Comparison of ENCODE assay signal across 10 mouse cellular contexts in the genomic region with DNA sequence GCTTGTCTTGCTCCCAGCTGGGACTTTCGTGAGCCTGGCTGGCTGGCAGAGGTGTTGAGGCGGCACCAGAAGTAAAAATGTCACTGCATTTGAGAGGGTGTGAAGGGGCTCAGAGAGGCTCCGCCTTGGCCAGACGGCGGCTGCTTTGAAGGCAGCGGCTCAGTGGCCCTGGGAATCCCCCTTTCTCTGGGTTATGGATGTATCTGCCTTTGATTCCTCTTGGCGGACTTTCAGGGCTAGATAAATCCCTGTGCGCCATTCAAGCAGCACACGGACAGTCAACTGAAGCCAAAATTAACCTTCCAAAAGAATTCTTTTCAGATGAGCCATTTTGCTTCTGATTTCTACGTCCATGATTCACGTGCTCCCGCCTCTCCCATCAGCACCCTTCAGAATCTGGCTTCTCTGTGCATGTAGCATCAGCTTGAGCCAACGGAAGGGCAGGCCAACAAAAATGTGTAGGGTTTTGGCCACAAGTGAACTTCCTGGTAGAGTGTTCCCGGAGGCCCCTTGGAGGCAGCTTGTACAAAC. TPM values are rescaled to one million over a fixed set of nuclear protein-coding genes. Genes with fewer than 3 reads are reported as not detected.
DNase-seq lines count a peak whose midpoint lies in the region; ATAC-seq and TF ChIP-seq lines count a peak whose summit lies in the region.
"Had no signal": no experiment of that assay in that cellular context is flagged by ENCODE, and none has a peak within 500 bp of the region (broad histone marks: within the 10 kb centered on the region; RNA-seq: fewer than 3 reads in every experiment).

No protein-coding gene starts in this region.

- no peaks in the 10 kb centered on the region for H3K36me3 ChIP-seq in forebrain, embryonic 15.5 days
- H3K36me3 ChIP-seq in forebrain, embryonic 11.5 days (ENCODE audit: control insufficient read depth, insufficient read depth, low read length), result no peaks in the 10 kb centered on the region
- no peaks in the 10 kb centered on the region for H3K36me3 ChIP-seq in forebrain, postnatal 0 days (ENCODE audit: insufficient read depth)
- H3K36me3 ChIP-seq: embryonic facial prominence, embryonic 15.5 days had no signal

- H3K9me3 ChIP-seq in forebrain, embryonic 15.5 days, result no peaks in the 10 kb centered on the region
- no peaks in the 10 kb centered on the region for H3K9me3 ChIP-seq in forebrain, embryonic 11.5 days (ENCODE audit: control insufficient read depth, low read length)
- H3K9me3 ChIP-seq in forebrain, postnatal 0 days (ENCODE audit: low read length), result no peaks in the 10 kb centered on the region
- H3K9me3 ChIP-seq: embryonic facial prominence, embryonic 15.5 days had no signal

- 48% methylated on average over 14 of the region's 14 CpGs for WGBS in forebrain, embryonic 15.5 days
- 75% methylated on average over 14 of the region's 14 CpGs for WGBS in forebrain, embryonic 11.5 days
- 39% methylated on average over 14 of the region's 14 CpGs for WGBS in forebrain, postnatal 0 days

- no peak overlapping the region for H3K4me3 ChIP-seq in forebrain, embryonic 15.5 days
- no peak overlapping the region for H3K4me3 ChIP-seq in forebrain, embryonic 11.5 days (ENCODE audit: low read depth, low read length)
- no peak overlapping the region for H3K4me3 ChIP-seq in forebrain, postnatal 0 days (ENCODE audit: low read depth, low read length)
- H3K4me3 ChIP-seq: embryonic facial prominence, embryonic 15.5 days had no signal

- H3K9ac ChIP-seq in forebrain, embryonic 15.5 days (replicated peaks), result no peak overlapping the region
- no peak overlapping the region for H3K9ac ChIP-seq in forebrain, embryonic 11.5 days (ENCODE audit: low read length)
- H3K9ac ChIP-seq in forebrain, postnatal 0 days, result no peak overlapping the region
- H3K9ac ChIP-seq: embryonic facial prominence, embryonic 15.5 days had no signal

- no peak overlapping the region for H3K4me2 ChIP-seq in forebrain, embryonic 15.5 days (replicated peaks)
- H3K4me2 ChIP-seq in forebrain, embryonic 11.5 days (ENCODE audit: low read depth, low read length, severe bottlenecking), result no peak overlapping the region
- no peak overlapping the region for H3K4me2 ChIP-seq in forebrain, postnatal 0 days (ENCODE audit: low read depth)
- H3K4me2 ChIP-seq: embryonic facial prominence, embryonic 15.5 days had no signal

- H3K4me1 ChIP-seq in forebrain, embryonic 15.5 days, result peaks cover 13% of the 10 kb centered on the region
- H3K4me1 ChIP-seq in forebrain, embryonic 11.5 days (replicated peaks; ENCODE audit: control insufficient read depth, insufficient read depth, low read length), result no peaks in the 10 kb centered on the region
- no peaks in the 10 kb centered on the region for H3K4me1 ChIP-seq in forebrain, postnatal 0 days (ENCODE audit: insufficient read depth)

- no peaks in the 10 kb centered on the region for H3K27me3 ChIP-seq in forebrain, embryonic 15.5 days
- H3K27me3 ChIP-seq in forebrain, embryonic 11.5 days (ENCODE audit: control insufficient read depth, insufficient read depth, low read length), result no peaks in the 10 kb centered on the region
- H3K27me3 ChIP-seq in forebrain, postnatal 0 days (ENCODE audit: insufficient read depth, low read length), result no peaks in the 10 kb centered on the region
- H3K27me3 ChIP-seq: embryonic facial prominence, embryonic 15.5 days had no signal

- peak overlapping the region; percentile 46 for H3K27ac ChIP-seq in forebrain, embryonic 15.5 days (replicated peaks)
- H3K27ac ChIP-seq in forebrain, embryonic 11.5 days (ENCODE audit: low read depth, low read length), result no peak overlapping the region
- 0 out of 2 replicates have a peak overlapping the region, but pooled peaks have one; percentile 21 for H3K27ac ChIP-seq in forebrain, postnatal 0 days (ENCODE audit: low read depth, low read length)
- H3K27ac ChIP-seq: embryonic facial prominence, embryonic 15.5 days had no signal

- no peak for TF ChIP-seq CTCF in forebrain, postnatal 0 days (IDR thresholded peaks at IDR 0.05; ENCODE audit: low read depth)

- no peak for ATAC-seq in forebrain, embryonic 15.5 days (replicated peaks)
- ATAC-seq in forebrain, embryonic 11.5 days (replicated peaks; ENCODE audit: low FRiP score), result no peak
- ATAC-seq in forebrain, postnatal 0 days, result peak; percentile 81

- DNase-seq in forebrain, embryonic 11.5 days (ENCODE audit: low spot score), result no peak
- DNase-seq in left cerebral cortex, postnatal 4 days, result peak; percentile 33
- DNase-seq in left cerebral cortex, adult 11 months (ENCODE audit: low spot score), result no peak
- DNase-seq in NIH3T3 (ENCODE audit: low read depth), result peak; percentile 68
- peak; percentile 65 for DNase-seq in forebrain, postnatal 0 days
- DNase-seq in retina, postnatal 1 day, result no peak
- DNase-seq in ovary, postnatal 14 days (ENCODE audit: low spot score), result no peak
- DNase-seq: kidney, adult 2 months had no signal

- intact Hi-C loops in left cerebral cortex, postnatal 4 days (cut with DNase I), result no loop called here

RNA-seq across cellular contexts. Expression of a gene that starts 57.9 kb away (rescaled TPM):
- polyA plus RNA-seq in forebrain, embryonic 15.5 days (2015; fragmentation: Nextera tagmentation; extraction: Ambion mirVana), result 12.6 and 13.1 TPM in 2 replicates
- 14.9 and 16.7 TPM in 2 replicates for polyA plus RNA-seq in forebrain, embryonic 11.5 days (2014; fragmentation: Nextera tagmentation; extraction: Ambion mirVana)
- total RNA-seq in left cerebral cortex, postnatal 4 days (2021), result 1 to 10 TPM; 7.6 to 8.1 TPM
- total RNA-seq in forebrain, postnatal 0 days (2014; rRNA removed), result 5.6 and 7.9 TPM in 2 replicates
- 6.7 and 8.4 TPM in 2 replicates for polyA plus RNA-seq in forebrain, postnatal 0 days (2015; fragmentation: Nextera tagmentation; extraction: Ambion mirVana)

Comparison
In these comparisons a context has a peak if more than half of its experiments do, and no peak if none do; other contexts are left out.
1. DNase-seq: peak in left cerebral cortex, postnatal 4 days (single experiment), NIH3T3 (single experiment) and forebrain, postnatal 0 days (single experiment); none in forebrain, embryonic 11.5 days (single experiment), left cerebral cortex, adult 11 months (single experiment), retina, postnatal 1 day (single experiment) and ovary, postnatal 14 days (single experiment).